Mouse (Mus musculus): ENCODE measurements around the gene Kcmf1. TPM values are rescaled to one million over a fixed set of nuclear protein-coding genes. Genes with fewer than 3 reads are reported as not detected.
A peak's percentile ranks its signal among the peaks of the same experiment; 100 is the strongest.

Gene Kcmf1
- total and polyA plus RNA-seq, 2 experiments from 2014 or later: 51.0 to 76.9 TPM

- Histone ChIP-seq H3K4me2 (ENCODE audit: low read depth, low read length) (no peak overlapping the region), H3K9ac (replicated peaks; ENCODE audit: low read length) (no peak overlapping the region), H3K4me3 (ENCODE audit: low read length) (no peak overlapping the region), H3K9me3 (ENCODE audit: low read length) (no peaks in the 10 kb centered on the region), H3K27me3 (ENCODE audit: insufficient read depth, low read length) (no peaks in the 10 kb centered on the region), H3K36me3 (ENCODE audit: insufficient read depth, low read length) (no peaks in the 10 kb centered on the region), H3K27ac (no peak overlapping the region), H3K4me1 (ENCODE audit: insufficient read depth, low read length) (no peaks in the 10 kb centered on the region)
- DNase-seq (ENCODE audit: low spot score) (no peak), ATAC-seq (0 out of 2 replicates have a peak, but pooled peaks have one; percentile 12)
- 94% methylated on average over 3 of the region's 3 CpGs for WGBS
- TF ChIP-seq CTCF (IDR thresholded peaks at IDR 0.05; ENCODE audit: low read depth): no peak
Measured at GRCm38 (mm10) chr6:72921081-72921480, 21.3 kb upstream of the Kcmf1 start.

DNA sequence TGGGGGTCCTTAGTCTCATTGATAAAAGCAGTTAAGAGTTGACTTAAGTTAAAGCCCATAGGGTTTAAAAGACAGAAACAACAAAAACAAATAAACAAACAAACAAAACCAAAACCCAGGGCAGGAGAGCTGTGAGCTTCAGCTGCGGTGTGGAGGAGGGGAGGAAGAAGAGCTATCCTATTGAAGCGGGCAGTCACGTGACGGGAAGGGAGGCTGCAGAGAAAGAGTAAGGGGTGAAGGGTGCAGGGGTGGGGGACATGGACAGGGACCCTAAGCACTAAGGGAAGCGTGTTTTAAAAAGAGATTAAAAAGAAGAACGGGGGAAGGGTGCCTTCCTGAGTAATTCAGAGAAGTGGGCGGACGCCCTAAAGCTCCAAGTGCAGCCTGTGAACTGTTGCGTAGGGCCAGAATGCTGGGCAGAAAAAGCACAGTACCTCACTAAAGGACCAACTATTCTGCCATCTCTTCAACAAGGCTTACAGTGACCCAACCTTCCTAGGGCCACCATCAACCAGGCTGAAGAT lies 18.8 kb upstream of the Kcmf1 start:
- Histone ChIP-seq H3K27ac (no peak overlapping the region), H3K4me1 (ENCODE audit: insufficient read depth, low read length) (no peaks in the 10 kb centered on the region), H3K9me3 (ENCODE audit: low read length) (no peaks in the 10 kb centered on the region), H3K4me2 (ENCODE audit: low read depth, low read length) (no peak overlapping the region), H3K9ac (replicated peaks; ENCODE audit: low read length) (no peak overlapping the region), H3K36me3 (ENCODE audit: insufficient read depth, low read length) (no peaks in the 10 kb centered on the region), H3K4me3 (ENCODE audit: low read length) (no peak overlapping the region), H3K27me3 (ENCODE audit: insufficient read depth, low read length) (no peaks in the 10 kb centered on the region)
- no peak for ATAC-seq
- 60% methylated on average over 9 of the region's 9 CpGs for WGBS
- no peak for DNase-seq (ENCODE audit: low spot score)
- TF ChIP-seq CTCF (IDR thresholded peaks at IDR 0.05; ENCODE audit: low read depth): no peak

- Histone ChIP-seq H3K9ac (replicated peaks; ENCODE audit: low read length) (no peak overlapping the region), H3K27me3 (ENCODE audit: insufficient read depth, low read length) (no peaks in the 10 kb centered on the region), H3K27ac (no peak overlapping the region), H3K9me3 (ENCODE audit: low read length) (no peaks in the 10 kb centered on the region), H3K4me3 (ENCODE audit: low read length) (no peak overlapping the region), H3K4me1 (ENCODE audit: insufficient read depth, low read length) (no peaks in the 10 kb centered on the region), H3K4me2 (ENCODE audit: low read depth, low read length) (no peak overlapping the region), H3K36me3 (ENCODE audit: insufficient read depth, low read length) (no peaks in the 10 kb centered on the region)
- ATAC-seq (no peak), DNase-seq (ENCODE audit: low spot score) (no peak)
- TF ChIP-seq CTCF (IDR thresholded peaks at IDR 0.05; ENCODE audit: low read depth): no peak
- 77% methylated on average over 7 of the region's 7 CpGs for WGBS
Measured at GRCm38 (mm10) chr6:72916330-72916729, 16.6 kb upstream of the Kcmf1 start.

DNA sequence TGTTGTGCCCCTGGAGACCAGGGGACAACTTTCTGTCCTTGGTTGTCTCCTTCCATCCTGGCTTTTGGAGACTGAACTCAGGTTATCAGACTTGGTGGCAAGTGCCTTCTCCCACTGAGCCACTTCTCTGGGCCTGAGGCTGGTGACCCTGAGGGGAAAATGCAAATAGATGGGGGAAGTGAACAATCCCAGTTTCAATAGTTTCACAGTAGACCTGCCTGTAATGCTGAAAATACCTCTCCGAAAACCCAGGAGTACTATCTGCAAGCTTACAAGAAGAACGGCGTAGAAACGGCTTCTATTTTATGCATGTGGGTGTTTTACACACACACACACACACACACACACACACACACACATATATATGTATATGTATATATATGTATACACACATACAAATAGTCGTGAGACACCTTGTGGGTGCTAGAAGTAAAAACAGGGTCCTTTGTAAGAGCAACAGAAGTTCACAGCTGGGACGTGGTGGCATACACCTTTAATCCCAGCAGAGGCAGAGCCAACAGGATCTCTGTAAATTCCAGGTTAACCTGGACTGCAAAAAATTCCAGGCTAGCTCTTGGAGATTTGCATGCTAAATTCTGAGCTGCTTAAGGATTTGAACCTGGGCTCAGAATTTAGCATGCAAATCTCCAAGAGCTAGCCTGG lies 14.4 kb upstream of the Kcmf1 start:
- no peak for DNase-seq (ENCODE audit: low spot score)
- H3K9ac ChIP-seq (replicated peaks; ENCODE audit: low read length): no peak overlapping the region
- H3K27me3 ChIP-seq (ENCODE audit: insufficient read depth, low read length): no peaks in the 10 kb centered on the region
- no peak for ATAC-seq
- no peaks in the 10 kb centered on the region for H3K36me3 ChIP-seq (ENCODE audit: insufficient read depth, low read length)
- TF ChIP-seq CTCF (IDR thresholded peaks at IDR 0.05; ENCODE audit: low read depth): peak; percentile 8; the same call in 1 of the 2 replicates
- H3K4me1 ChIP-seq (ENCODE audit: insufficient read depth, low read length): no peaks in the 10 kb centered on the region
- H3K27ac ChIP-seq: no peak overlapping the region
- 86% methylated on average over 6 of the region's 6 CpGs for WGBS
- H3K4me2 ChIP-seq (ENCODE audit: low read depth, low read length): no peak overlapping the region
- H3K4me3 ChIP-seq (ENCODE audit: low read length): no peak overlapping the region
- H3K9me3 ChIP-seq (ENCODE audit: low read length): no peaks in the 10 kb centered on the region

DNA sequence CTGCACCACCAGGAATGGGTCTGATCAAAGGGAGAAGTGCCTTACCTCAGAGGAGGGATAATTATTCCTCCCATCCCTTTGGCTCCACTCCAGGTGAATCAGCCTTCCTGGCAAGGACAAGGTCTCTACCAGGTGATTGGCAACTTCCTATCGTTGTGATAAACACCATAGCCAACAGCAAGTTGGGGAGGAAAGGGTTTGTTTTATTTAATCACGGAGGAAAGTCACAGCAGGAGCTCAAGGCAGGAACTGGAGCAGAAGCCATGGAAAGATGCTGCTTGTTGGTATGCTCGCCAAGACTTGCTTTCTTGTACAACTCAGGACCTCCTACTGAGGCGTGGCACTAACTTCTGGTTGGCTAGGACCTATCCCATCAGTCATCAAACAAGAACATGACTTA lies 11.5 kb upstream of the Kcmf1 start:
- ATAC-seq (no peak), DNase-seq (ENCODE audit: low spot score) (no peak)
- Histone ChIP-seq H3K36me3 (ENCODE audit: insufficient read depth, low read length) (no peaks in the 10 kb centered on the region), H3K9ac (replicated peaks; ENCODE audit: low read length) (no peak overlapping the region), H3K4me2 (ENCODE audit: low read depth, low read length) (no peak overlapping the region), H3K27ac (no peak overlapping the region), H3K4me1 (ENCODE audit: insufficient read depth, low read length) (no peaks in the 10 kb centered on the region), H3K4me3 (ENCODE audit: low read length) (no peak overlapping the region), H3K27me3 (ENCODE audit: insufficient read depth, low read length) (no peaks in the 10 kb centered on the region), H3K9me3 (ENCODE audit: low read length) (no peaks in the 10 kb centered on the region)
- no peak for TF ChIP-seq CTCF (IDR thresholded peaks at IDR 0.05; ENCODE audit: low read depth)
- 57% methylated on average over 4 of the region's 4 CpGs for whole genome bisulfite sequencing

- H3K27me3 ChIP-seq (ENCODE audit: insufficient read depth, low read length): no peaks in the 10 kb centered on the region
- H3K4me1 ChIP-seq (ENCODE audit: insufficient read depth, low read length): peaks cover 5% of the 10 kb centered on the region; the same call in 1 of the 2 replicates
- H3K4me3 ChIP-seq (ENCODE audit: low read length): no peak overlapping the region
- no peak overlapping the region for H3K9ac ChIP-seq (replicated peaks; ENCODE audit: low read length)
- no peaks in the 10 kb centered on the region for H3K36me3 ChIP-seq (ENCODE audit: insufficient read depth, low read length)
- 82% methylated on average over 6 of the region's 6 CpGs for WGBS
- H3K4me2 ChIP-seq (ENCODE audit: low read depth, low read length): no peak overlapping the region
- no peaks in the 10 kb centered on the region for H3K9me3 ChIP-seq (ENCODE audit: low read length)
- ATAC-seq (no peak), DNase-seq (ENCODE audit: low spot score) (no peak)
- H3K27ac ChIP-seq: no peak overlapping the region
- TF ChIP-seq CTCF (IDR thresholded peaks at IDR 0.05; ENCODE audit: low read depth): peak; percentile 14; the same call in 1 of the 2 replicates
Measured at GRCm38 (mm10) chr6:72902254-72902990, 2.6 kb upstream of the Kcmf1 start.
